Mouse (Mus musculus) stomach, postnatal 0 days (tissue): ENCODE data around the gene Cyp2t4.

ENCODE experiments used
- CTCF ChIP-seq: IDR thresholded peaks from 2 replicates; pipeline ENCODE4 v1.5.1; 2016; ENCODE audit warnings: antibody characterized with exemption, low read depth, mild to moderate bottlenecking, moderate library complexity
- EP300 ChIP-seq: optimal IDR thresholded peaks from 2 replicates; pipeline ENCODE3; 2016; ENCODE audit warnings: antibody characterized with exemption

DNA sequence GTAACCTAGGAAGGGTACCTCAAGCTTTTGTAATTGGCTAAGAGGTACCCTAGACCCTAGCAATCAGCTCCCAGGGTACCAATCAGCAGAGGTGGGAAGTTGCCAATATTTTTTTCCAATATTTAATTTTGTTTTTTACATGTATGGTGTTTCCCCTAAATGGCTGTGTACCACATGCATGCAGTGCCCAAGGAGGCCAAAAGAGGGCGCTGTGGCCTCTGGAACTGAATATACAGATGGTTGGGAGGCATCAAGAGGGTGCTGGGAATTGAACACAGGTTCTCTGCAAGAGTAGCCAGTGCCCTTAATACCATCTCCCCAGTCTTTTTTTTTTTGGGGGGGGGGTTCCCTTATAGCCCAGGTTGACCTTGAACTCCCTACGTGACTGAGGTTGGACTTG is 22.1 kb upstream of the Cyp2t4 start:
- TF ChIP-seq CTCF (peak; percentile 45), EP300 (no peak)
